Mouse (Mus musculus) kidney, adult 2 months (tissue): ENCODE measurements around the gene Gpm6b. TPM values are rescaled to one million over a fixed set of nuclear protein-coding genes. Genes with fewer than 3 reads are reported as not detected.
A peak's percentile ranks its signal among the peaks of the same experiment; 100 is the strongest.

Experiments
- DNase-seq: peaks from one replicate; pipeline ENCODE4 v3.0.0; 2021
- H3K27ac ChIP-seq: fragments of 200-500 bp; 2 replicates; pipeline ENCODE4 v1.5.1; 2012; ENCODE audit warnings: low read depth, low read length, control low read depth, inconsistent platforms; ENCODE audit not compliant: insufficient read depth
- H3K27me3 ChIP-seq: fragments of 200-500 bp; replicated peaks from 2 replicates; pipeline ENCODE4 v1.6.1; 2012; ENCODE audit warnings: mild to moderate bottlenecking, moderate library complexity, low read length, inconsistent platforms; ENCODE audit not compliant: control insufficient read depth, insufficient read depth
- H3K36me3 ChIP-seq: fragments of 200-500 bp; 2 replicates; pipeline ENCODE4 v1.6.1; 2012; ENCODE audit warnings: mild to moderate bottlenecking, moderate library complexity, low read length, inconsistent platforms; ENCODE audit not compliant: control insufficient read depth, insufficient read depth
- H3K4me1 ChIP-seq: fragments of 200-500 bp; 2 replicates; pipeline ENCODE4 v1.6.1; 2011; ENCODE audit warnings: low read length; ENCODE audit not compliant: control insufficient read depth, insufficient read depth
- H3K4me3 ChIP-seq: fragments of 200-500 bp; 2 replicates; pipeline ENCODE4 v1.5.1; 2011; ENCODE audit warnings: mild to moderate bottlenecking, low read depth, low read length, control low read depth; ENCODE audit not compliant: insufficient read depth
- CTCF ChIP-seq: fragments of 200-500 bp; conservative IDR thresholded peaks from 2 replicates; pipeline ENCODE4 v1.5.1; 2011; ENCODE audit warnings: low read depth, mild to moderate bottlenecking, control low read depth, low read length, moderate library complexity, mixed read lengths; ENCODE audit not compliant: insufficient read depth, insufficient read length
- POLR2A ChIP-seq: fragments of 200-500 bp; IDR thresholded peaks from one replicate; pipeline ENCODE4 v1.6.1; 2011; ENCODE audit warnings: low read depth, low read length, control low read depth
- WGBS: fragments of 180-500 bp; shearing (Covaris S2); methylation state at CpG from one replicate; pipeline ENCODE4 v1.1.7; 2018; 5-methylcytosine and 5-hydroxymethylcytosine counted together
- polyA plus RNA-seq: library from polyadenylated mRNA; depleted of rRNA; stranded (reverse); fragments of >200 nt; gene quantifications from 2 replicates; pipeline ENCODE4 v1.2.3, GENCODE M21; 2012

Gene Gpm6b
- polyA plus RNA-seq, 1 experiment: 6.5 TPM

GRCm38 (mm10) chrX:166243261-166243885 is 4.7 kb downstream of the Gpm6b start:
- 85% methylated on average over 4 of the region's 4 CpGs for WGBS
- no peak for DNase-seq
- TF ChIP-seq POLR2A (no peak), CTCF (no peak)
- no peak overlapping the region for H3K4me3 ChIP-seq
- no peak overlapping the region for H3K27ac ChIP-seq
- no peaks in the 10 kb centered on the region for H3K27me3 ChIP-seq
- no peaks in the 10 kb centered on the region for H3K36me3 ChIP-seq
- no peaks in the 10 kb centered on the region for H3K4me1 ChIP-seq

GRCm38 (mm10) chrX:166271489-166271888 is 32.8 kb downstream of the Gpm6b start:
- Histone ChIP-seq H3K4me3 (no peak overlapping the region), H3K36me3 (no peaks in the 10 kb centered on the region), H3K27me3 (no peaks in the 10 kb centered on the region), H3K27ac (no peak overlapping the region), H3K4me1 (no peaks in the 10 kb centered on the region)
- DNase-seq: no peak
- WGBS: 53% methylated on average over 1 of the region's 1 CpGs
- no peak for TF ChIP-seq POLR2A
- TF ChIP-seq CTCF: no peak

GRCm38 (mm10) chrX:166272646-166273045 is 33.9 kb downstream of the Gpm6b start:
- Histone ChIP-seq H3K4me1 (no peaks in the 10 kb centered on the region), H3K36me3 (no peaks in the 10 kb centered on the region), H3K27ac (no peak overlapping the region), H3K4me3 (no peak overlapping the region), H3K27me3 (no peaks in the 10 kb centered on the region)
- TF ChIP-seq CTCF (no peak), POLR2A (no peak)
- no peak for DNase-seq
- WGBS: 69% methylated on average over 6 of the region's 6 CpGs

- no peaks in the 10 kb centered on the region for H3K36me3 ChIP-seq
- 79% methylated on average over 1 of the region's 1 CpGs for WGBS
- no peaks in the 10 kb centered on the region for H3K4me1 ChIP-seq
- no peak overlapping the region for H3K27ac ChIP-seq
- TF ChIP-seq POLR2A (no peak), CTCF (no peak)
- peak; percentile 37 for DNase-seq
- no peaks in the 10 kb centered on the region for H3K27me3 ChIP-seq
- H3K4me3 ChIP-seq: no peak overlapping the region
These were observed 41.1 kb downstream of the Gpm6b start for GRCm38 (mm10) chrX:166279861-166280260.

- H3K4me3 ChIP-seq: no peak overlapping the region
- no peaks in the 10 kb centered on the region for H3K36me3 ChIP-seq
- TF ChIP-seq POLR2A (no peak), CTCF (no peak)
- no peak overlapping the region for H3K27ac ChIP-seq
- DNase-seq: no peak
- no peaks in the 10 kb centered on the region for H3K27me3 ChIP-seq
- H3K4me1 ChIP-seq: no peaks in the 10 kb centered on the region
- 56% methylated on average over 9 of the region's 9 CpGs for WGBS
These were observed 48.2 kb downstream of the Gpm6b start for GRCm38 (mm10) chrX:166286760-166287483.

- Histone ChIP-seq H3K27me3 (no peaks in the 10 kb centered on the region), H3K4me1 (no peaks in the 10 kb centered on the region), H3K36me3 (no peaks in the 10 kb centered on the region), H3K27ac (no peak overlapping the region), H3K4me3 (no peak overlapping the region)
- no peak for TF ChIP-seq POLR2A
- TF ChIP-seq CTCF: no peak
- WGBS: 50% methylated on average over 3 of the region's 3 CpGs
- no peak for DNase-seq
These were observed 52.6 kb downstream of the Gpm6b start for GRCm38 (mm10) chrX:166291266-166291665.

- TF ChIP-seq POLR2A (no peak), CTCF (no peak)
- Histone ChIP-seq H3K27ac (no peak overlapping the region), H3K36me3 (no peaks in the 10 kb centered on the region), H3K4me1 (no peaks in the 10 kb centered on the region), H3K4me3 (no peak overlapping the region), H3K27me3 (no peaks in the 10 kb centered on the region)
- DNase-seq: no peak
- 91% methylated on average over 3 of the region's 3 CpGs for WGBS
These were observed 54.8 kb downstream of the Gpm6b start for GRCm38 (mm10) chrX:166293465-166293864.
